Mouse (Mus musculus) myocyte (in vitro differentiated cells): ENCODE results near the gene Pkn1.

Source experiments
- CEBPB ChIP-seq: IDR thresholded peaks from 2 replicates; pipeline ENCODE4 v1.6.1; 2011; ENCODE audit warnings: mild to moderate bottlenecking, moderate library complexity; ENCODE audit not compliant: poor library complexity, insufficient read depth, severe bottlenecking
- E2F4 ChIP-seq: IDR thresholded peaks from one replicate; pipeline ENCODE4 v1.6.1; 2011; ENCODE audit warnings: mild to moderate bottlenecking, control low read depth, moderate library complexity; ENCODE audit not compliant: insufficient read depth
- MAX ChIP-seq: IDR thresholded peaks from one replicate; pipeline ENCODE4 v1.6.1; 2011; ENCODE audit warnings: low read depth, mild to moderate bottlenecking, control low read depth
- MYOG ChIP-seq, 3 experiments: IDR thresholded peaks; one replicate each; pipeline ENCODE4 v1.6.1; 2011; ENCODE audit warnings: control low read depth in 2 of 3, low read depth in 2 of 3, mild to moderate bottlenecking in 2 of 3; ENCODE audit not compliant: insufficient read length in 2 of 3, control insufficient read depth in 1 of 3, insufficient read depth in 1 of 3
- POLR2A ChIP-seq: IDR thresholded peaks from one replicate; pipeline ENCODE4 v1.6.1; 2011; ENCODE audit warnings: low read depth, mild to moderate bottlenecking, control low read depth, moderate library complexity; ENCODE audit not compliant: insufficient read length
- POLR2AphosphoS2 ChIP-seq: IDR thresholded peaks from one replicate; pipeline ENCODE4 v1.6.1; 2011; ENCODE audit warnings: low read depth, control low read depth; ENCODE audit not compliant: insufficient read length
- REST ChIP-seq: IDR thresholded peaks from one replicate; pipeline ENCODE4 v1.6.1; 2011; ENCODE audit warnings: mild to moderate bottlenecking, control low read depth, moderate library complexity; ENCODE audit not compliant: insufficient read depth, insufficient read length
- SRF ChIP-seq: IDR thresholded peaks from one replicate; pipeline ENCODE4 v1.6.1; 2011; ENCODE audit warnings: low read depth; ENCODE audit not compliant: control insufficient read depth, insufficient read length
- TCF12 ChIP-seq: IDR thresholded peaks from one replicate; pipeline ENCODE4 v1.6.1; 2011; ENCODE audit warnings: mild to moderate bottlenecking, control low read depth; ENCODE audit not compliant: poor library complexity, insufficient read depth, severe bottlenecking
- TCF3 ChIP-seq: IDR thresholded peaks from one replicate; pipeline ENCODE4 v1.6.1; 2011; ENCODE audit warnings: low read depth, control low read depth; ENCODE audit not compliant: insufficient read length
- USF1 ChIP-seq: IDR thresholded peaks from one replicate; pipeline ENCODE4 v1.6.1; 2011; ENCODE audit warnings: low read depth, mild to moderate bottlenecking, control low read depth, moderate library complexity

DNA sequence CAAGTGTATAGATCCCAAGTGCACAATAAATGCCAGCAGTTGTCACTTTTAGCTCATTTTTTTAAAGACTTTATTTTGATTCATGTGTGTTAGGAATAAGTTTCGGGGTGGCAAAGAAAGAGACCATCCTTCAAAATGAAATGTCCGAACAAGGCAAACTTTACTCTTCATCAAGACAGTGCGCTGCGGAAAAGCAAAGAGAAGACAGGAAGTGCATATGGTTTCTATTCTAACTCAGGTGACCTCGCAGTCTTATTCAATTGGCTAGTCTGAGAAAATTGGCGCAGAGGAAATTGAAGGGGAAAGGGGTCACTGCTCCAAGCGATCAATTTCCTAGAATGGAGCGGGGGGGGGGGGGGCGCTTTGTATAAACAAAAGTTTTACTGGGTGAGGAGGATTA, 587 bp upstream of the Pkn1 start:
- TF ChIP-seq POLR2A (no peak), MAX (no peak), TCF12 (no peak), POLR2AphosphoS2 (no peak), CEBPB (no peak), SRF (no peak), E2F4 (no peak), USF1 (no peak), TCF3 (no peak), REST (no peak), MYOG (IDR thresholded peaks at IDR 0.05; ENCODE audit: control insufficient read depth in 1 of 3, insufficient read depth in 1 of 3, insufficient read length in 2 of 3, low read depth in 2 of 3) (no peak)
